Mouse (Mus musculus): ENCODE data around the gene Lce1h.

The Lce1h gene

GRCm38 (mm10) chr3:92764965-92765364 is at the start of gene Lce1h:
Gene Lce1h, minus strand, starts transcription at chr3:92765065.
- DNase-seq (ENCODE audit: low read depth, low spot score): no peak

DNA sequence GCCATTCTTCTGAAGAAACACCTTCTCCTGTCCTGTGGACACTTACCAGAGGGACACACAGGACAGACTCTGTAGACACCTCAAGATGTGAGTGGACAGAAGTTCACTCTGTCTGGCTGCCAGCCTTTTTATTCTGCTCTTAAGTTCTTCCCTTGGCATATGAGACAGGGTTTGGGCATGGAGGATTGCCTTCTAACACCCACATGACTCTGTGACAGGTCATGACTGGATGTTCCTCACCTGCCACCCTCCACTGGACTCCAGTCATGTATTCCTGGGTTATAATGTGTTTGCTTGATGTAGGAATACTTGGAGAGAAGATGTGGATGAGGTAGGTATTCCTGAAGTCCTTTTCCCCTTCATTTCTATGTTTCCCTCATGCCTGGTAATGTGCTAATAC is 42.9 kb upstream of the Lce1h start, which contains the start of gene Lce1k:
Gene Lce1k (minus strand): TSS at position 101 of the 400 bp plus-strand sequence.
- DNase-seq (ENCODE audit: low read depth, low spot score): no peak

- DNase-seq (ENCODE audit: low read depth, low spot score): no peak
Measured at GRCm38 (mm10) chr3:92790414-92790813, 25.5 kb upstream of the Lce1h start, which contains the start of gene Lce1j. Gene Lce1j, minus strand, starts transcription at chr3:92790514.

- DNase-seq (ENCODE audit: low read depth, low spot score): no peak
Measured at GRCm38 (mm10) chr3:92778799-92779198, 13.9 kb upstream of the Lce1h start, which contains the start of gene Lce1i. Gene Lce1i, minus strand, starts transcription at chr3:92778899.

DNA sequence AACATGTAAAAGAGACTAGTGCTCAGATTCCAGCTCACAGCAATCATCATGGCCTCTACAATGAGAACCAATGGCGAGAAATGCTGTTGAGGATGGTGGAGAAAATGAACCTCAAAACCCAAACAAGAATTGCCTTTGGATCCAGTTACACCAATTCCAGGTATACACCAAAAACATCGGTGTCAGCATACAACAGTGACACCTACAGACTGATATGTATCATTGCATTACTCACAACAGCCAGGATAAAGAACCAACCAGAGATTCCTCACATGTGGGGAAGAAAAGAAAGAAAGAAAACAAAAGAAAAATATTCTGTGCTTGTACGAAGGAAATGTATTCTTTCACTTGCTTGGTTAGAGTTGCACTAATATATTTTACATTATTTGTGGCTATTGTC is 6.7 kb upstream of the Lce1h start:
- no peak for DNase-seq (ENCODE audit: low read depth, low spot score)

GRCm38 (mm10) chr3:92753197-92753596 is 11.7 kb downstream of the Lce1h start:
- no peak for DNase-seq (ENCODE audit: low read depth, low spot score)

GRCm38 (mm10) chr3:92752238-92752637 is 12.6 kb downstream of the Lce1h start, which contains the start of gene Lce1g:
Gene Lce1g, minus strand, starts transcription at chr3:92752338.
- DNase-seq (ENCODE audit: low read depth, low spot score): no peak

DNA sequence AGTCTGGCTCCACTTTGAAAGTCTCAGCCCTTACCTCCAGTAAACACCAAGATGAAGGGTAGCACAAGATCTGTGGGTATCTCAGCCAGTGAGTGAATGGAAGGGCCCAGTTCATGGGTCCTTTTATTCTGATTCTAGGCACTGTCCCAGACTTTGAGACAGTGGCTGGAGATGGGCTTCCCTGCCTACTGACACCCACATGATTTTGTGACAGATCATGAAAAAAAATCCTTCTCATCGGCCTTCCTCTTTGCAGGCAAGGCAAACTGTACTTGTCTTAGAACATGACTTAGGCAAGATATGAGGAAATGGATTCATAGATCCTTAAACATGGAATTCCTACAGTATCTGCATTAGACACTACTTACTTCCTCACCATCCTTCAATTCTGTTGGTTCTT is 25.9 kb downstream of the Lce1h start, which contains the start of gene Gm38119:
Gene Gm38119 (minus strand): TSS at position 101 of the 400 bp plus-strand sequence.
- no peak for DNase-seq (ENCODE audit: low read depth, low spot score)

DNA sequence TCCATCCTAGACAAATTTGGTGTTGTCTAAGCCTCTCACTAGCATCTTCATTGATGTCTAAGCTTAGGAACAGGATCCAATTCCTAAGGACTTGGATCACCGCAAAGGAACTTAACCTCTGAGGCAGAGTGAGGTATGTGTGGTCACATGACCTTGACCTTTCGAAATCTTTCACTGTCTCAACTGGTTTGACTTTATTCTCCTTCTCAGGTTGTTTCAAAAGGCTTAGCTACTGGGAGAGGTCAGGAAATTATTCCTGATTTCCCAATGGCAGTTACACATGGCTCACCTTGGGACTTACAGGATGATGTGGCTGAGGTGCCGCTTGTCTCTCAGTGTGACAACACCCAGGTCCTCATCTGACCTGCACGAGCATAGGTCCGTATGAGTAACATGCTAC is 42.2 kb downstream of the Lce1h start:
- DNase-seq (ENCODE audit: low read depth, low spot score): no peak

GRCm38 (mm10) chr3:92720250-92720649 is 44.6 kb downstream of the Lce1h start, which contains the start of gene Lce1f:
Gene Lce1f, minus strand, starts transcription at chr3:92720350.
- DNase-seq (ENCODE audit: low read depth, low spot score): no peak

DNA sequence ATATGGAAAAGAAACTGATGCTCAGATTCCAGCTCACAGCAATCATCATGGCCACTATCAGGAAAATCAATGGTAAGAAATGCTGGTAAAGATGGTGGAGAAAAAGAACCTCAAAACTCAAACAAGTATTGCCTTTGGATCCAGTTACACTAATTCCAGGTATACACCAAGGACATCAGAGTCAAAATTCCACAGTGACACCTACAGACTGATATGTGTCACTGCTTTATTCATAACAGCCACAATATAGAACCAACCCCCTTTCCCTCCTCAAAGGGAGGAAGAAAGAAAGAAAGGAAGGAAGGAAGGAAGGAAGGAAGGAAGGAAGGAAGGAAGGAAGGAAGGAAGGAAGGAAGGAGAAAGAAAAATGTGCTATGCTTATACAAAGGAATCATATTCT is 49.7 kb downstream of the Lce1h start:
- no peak for DNase-seq (ENCODE audit: low read depth, low spot score)
